Mouse (Mus musculus) heart, adult 8-10 months (tissue): Measurements from ENCODE around the gene Lgals2. TPM values are rescaled to one million over a fixed set of nuclear protein-coding genes. Genes with fewer than 3 reads are reported as not detected.
A peak's percentile ranks its signal among the peaks of the same experiment; 100 is the strongest.

Experiments
- DNase-seq: peaks from one replicate; pipeline ENCODE4 v3.0.0; 2022; ENCODE audit warnings: low spot score
- total RNA-seq, 4 experiments: library from RNA; stranded (reverse); gene quantifications; 2 replicates each; pipeline ENCODE4 v1.2.4; 2022

Lgals2 gene
- total RNA-seq, 4 experiments from 2014 or later = 0.65 TPM; not detected in 3

GRCm38 (mm10) chr15:78843581-78844469 is 11.5 kb downstream of the Lgals2 start:
- DNase-seq = no peak

GRCm38 (mm10) chr15:78842371-78843163 is 12.8 kb downstream of the Lgals2 start, which contains the start of gene Cdc42ep1:
Gene Cdc42ep1 (plus strand): TSS chr15:78842624.
- DNase-seq = peak; percentile 71

- DNase-seq = no peak
Measured at GRCm38 (mm10) chr15:78841161-78841790, 14.1 kb downstream of the Lgals2 start.

GRCm38 (mm10) chr15:78840751-78841150 is 14.6 kb downstream of the Lgals2 start:
- no peak for DNase-seq

- no peak for DNase-seq
Measured at GRCm38 (mm10) chr15:78840241-78840640, 15.1 kb downstream of the Lgals2 start.

- DNase-seq = no peak
Measured at GRCm38 (mm10) chr15:78839744-78840143, 15.6 kb downstream of the Lgals2 start.

GRCm38 (mm10) chr15:78836086-78836621 is 19.2 kb downstream of the Lgals2 start:
- DNase-seq = peak; percentile 82

- peak; percentile 57 for DNase-seq
Measured at GRCm38 (mm10) chr15:78835200-78836085, 19.9 kb downstream of the Lgals2 start.

GRCm38 (mm10) chr15:78834233-78835005 is 20.9 kb downstream of the Lgals2 start:
- no peak for DNase-seq

GRCm38 (mm10) chr15:78833582-78833981 is 21.7 kb downstream of the Lgals2 start:
- DNase-seq = no peak

GRCm38 (mm10) chr15:78832701-78833123 is 22.6 kb downstream of the Lgals2 start:
- peak; percentile 85 for DNase-seq

- peak; percentile 72 for DNase-seq
Measured at GRCm38 (mm10) chr15:78831720-78832657, 23.3 kb downstream of the Lgals2 start.

- DNase-seq = no peak
Measured at GRCm38 (mm10) chr15:78830742-78831719, 24.3 kb downstream of the Lgals2 start.

GRCm38 (mm10) chr15:78829636-78830035 is 25.7 kb downstream of the Lgals2 start:
- DNase-seq = no peak

- no peak for DNase-seq
Measured at GRCm38 (mm10) chr15:78828315-78828714, 27.0 kb downstream of the Lgals2 start.

- DNase-seq = peak; percentile 80
Measured at GRCm38 (mm10) chr15:78826213-78827204, 28.8 kb downstream of the Lgals2 start.
